Mouse (Mus musculus): ENCODE results near the gene Dnaja2.

DNA sequence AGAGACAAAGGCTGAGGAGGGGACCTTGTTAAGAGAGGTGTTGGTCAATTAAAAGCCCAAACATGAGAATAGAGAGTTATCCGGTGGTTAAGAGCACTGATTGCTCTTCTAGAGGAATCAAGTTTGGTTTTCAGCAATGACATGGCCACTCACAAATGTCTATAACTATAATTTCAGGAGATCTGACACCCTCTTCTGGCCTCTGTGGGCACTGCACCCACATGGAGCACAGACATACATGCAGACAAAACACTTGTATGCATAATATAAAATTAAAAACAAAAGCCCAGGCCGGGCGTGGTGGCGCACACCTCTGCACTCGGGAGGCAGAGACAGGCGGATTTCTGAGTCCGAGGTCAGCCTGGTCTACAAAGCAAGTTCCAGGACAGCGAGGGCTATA is 65.6 kb downstream of the Dnaja2 start:
- no peak for TF ChIP-seq CTCF (IDR thresholded peaks at IDR 0.05; ENCODE audit: low read depth, low read length)
- no peak for TF ChIP-seq POLR2A (IDR thresholded peaks at IDR 0.05; ENCODE audit: borderline replicate concordance, low read depth, low read length)
